Mouse (Mus musculus): ENCODE data around the gene B3gnt3. TPM values are rescaled to one million over a fixed set of nuclear protein-coding genes. Genes with fewer than 3 reads are reported as not detected.
"Not testable (repeated sequence)": the region's sequence is repeated elsewhere in the genome, so short reads cannot be mapped to it uniquely, and the experiment has no call there.

B3gnt3 gene
- polyA plus RNA-seq, 1 experiment from 2014 or later, result 0.36 TPM

GRCm38 (mm10) chr8:71709134-71709799 lies 7.7 kb upstream of the B3gnt3 start:
- peak overlapping the region; percentile 44 for H3K4me2 ChIP-seq
- H3K4me3 ChIP-seq (replicated peaks), result no peak overlapping the region
- no peak overlapping the region for H3K27ac ChIP-seq
- peaks cover 39% of the 10 kb centered on the region for H3K27me3 ChIP-seq
- peak; percentile 40 for ATAC-seq (ENCODE audit: low FRiP score)
- WGBS, result 38% methylated on average over 25 of the region's 25 CpGs
- peaks cover 9% of the 10 kb centered on the region; the same call in 1 of the 2 replicates for H3K36me3 ChIP-seq (replicated peaks)
- peaks cover 10% of the 10 kb centered on the region for H3K4me1 ChIP-seq
- no peaks in the 10 kb centered on the region for H3K9me3 ChIP-seq
- 0 out of 2 replicates have a peak overlapping the region, but pooled peaks have one; percentile 12 for H3K9ac ChIP-seq

GRCm38 (mm10) chr8:71707874-71708273 lies 6.3 kb upstream of the B3gnt3 start:
- H3K4me1 ChIP-seq, result peaks cover 10% of the 10 kb centered on the region
- WGBS, result 34% methylated on average over 8 of the region's 8 CpGs
- H3K4me2 ChIP-seq, result no peak overlapping the region
- H3K9ac ChIP-seq, result no peak overlapping the region
- H3K4me3 ChIP-seq (replicated peaks), result no peak overlapping the region
- H3K36me3 ChIP-seq (replicated peaks), result peaks cover 9% of the 10 kb centered on the region; the same call in 1 of the 2 replicates
- H3K27me3 ChIP-seq, result peaks cover 53% of the 10 kb centered on the region
- no peaks in the 10 kb centered on the region for H3K9me3 ChIP-seq
- H3K27ac ChIP-seq, result no peak overlapping the region
- no peak for ATAC-seq (ENCODE audit: low FRiP score)

- not testable (repeated sequence) for H3K4me2 ChIP-seq; H3K4me1 ChIP-seq; H3K9ac ChIP-seq; H3K9me3 ChIP-seq; H3K36me3 ChIP-seq (replicated peaks); ATAC-seq (ENCODE audit: low FRiP score); H3K27ac ChIP-seq; H3K4me3 ChIP-seq (replicated peaks)
- peaks cover 85% of the 10 kb centered on the region for H3K27me3 ChIP-seq
Observed at GRCm38 (mm10) chr8:71703400-71703799, 1.8 kb upstream of the B3gnt3 start.

- H3K27ac ChIP-seq, result no peak overlapping the region
- no peak for ATAC-seq (ENCODE audit: low FRiP score)
- H3K4me3 ChIP-seq (replicated peaks), result no peak overlapping the region
- 91% methylated on average over 3 of the region's 3 CpGs for WGBS
- no peaks in the 10 kb centered on the region for H3K36me3 ChIP-seq (replicated peaks)
- no peak overlapping the region for H3K4me2 ChIP-seq
- peaks cover 85% of the 10 kb centered on the region for H3K27me3 ChIP-seq
- H3K4me1 ChIP-seq, result 0 out of 2 replicates have a peak, but pooled peaks cover 4% of the 10 kb centered on the region
- no peak overlapping the region for H3K9ac ChIP-seq
- H3K9me3 ChIP-seq, result no peaks in the 10 kb centered on the region
Observed at GRCm38 (mm10) chr8:71702923-71703322, 1.3 kb upstream of the B3gnt3 start.

GRCm38 (mm10) chr8:71702087-71702432 lies 471 bp upstream of the B3gnt3 start:
- H3K9me3 ChIP-seq, result no peaks in the 10 kb centered on the region
- H3K9ac ChIP-seq, result no peak overlapping the region
- peaks cover 85% of the 10 kb centered on the region for H3K27me3 ChIP-seq
- no peak overlapping the region for H3K27ac ChIP-seq
- 46% methylated on average over 4 of the region's 4 CpGs for WGBS
- no peak overlapping the region for H3K4me2 ChIP-seq
- H3K36me3 ChIP-seq (replicated peaks), result no peaks in the 10 kb centered on the region
- ATAC-seq (ENCODE audit: low FRiP score), result no peak
- 0 out of 2 replicates have a peak, but pooled peaks cover 4% of the 10 kb centered on the region for H3K4me1 ChIP-seq
- no peak overlapping the region for H3K4me3 ChIP-seq (replicated peaks)

GRCm38 (mm10) chr8:71700493-71701269 lies 908 bp downstream of the B3gnt3 start:
- Histone ChIP-seq H3K36me3 (replicated peaks) (no peaks in the 10 kb centered on the region), H3K27ac (no peak overlapping the region), H3K9ac (no peak overlapping the region), H3K9me3 (no peaks in the 10 kb centered on the region), H3K27me3 (peaks cover 91% of the 10 kb centered on the region), H3K4me2 (no peak overlapping the region), H3K4me3 (replicated peaks) (no peak overlapping the region), H3K4me1 (0 out of 2 replicates have a peak, but pooled peaks cover 4% of the 10 kb centered on the region)
- WGBS, result 13% methylated on average over 29 of the region's 29 CpGs
- ATAC-seq (ENCODE audit: low FRiP score), result no peak

GRCm38 (mm10) chr8:71695456-71695855 lies 6.1 kb downstream of the B3gnt3 start:
- H3K9ac ChIP-seq; H3K4me3 ChIP-seq (replicated peaks); H3K4me2 ChIP-seq; ATAC-seq (ENCODE audit: low FRiP score); H3K9me3 ChIP-seq; H3K27ac ChIP-seq; H3K36me3 ChIP-seq (replicated peaks): not testable (repeated sequence)
- WGBS, result 62% methylated on average over 12 of the region's 12 CpGs
- Histone ChIP-seq H3K27me3 (peaks cover 93% of the 10 kb centered on the region), H3K4me1 (peaks cover 12% of the 10 kb centered on the region)

GRCm38 (mm10) chr8:71693166-71694041 lies 8.2 kb downstream of the B3gnt3 start:
- Histone ChIP-seq H3K4me1 (peaks cover 12% of the 10 kb centered on the region), H3K4me2 (peak overlapping the region; percentile 25)
- ATAC-seq (ENCODE audit: low FRiP score), result no peak

GRCm38 (mm10) chr8:71692509-71692908 lies 9.1 kb downstream of the B3gnt3 start:
- no peak overlapping the region for H3K27ac ChIP-seq
- no peak overlapping the region for H3K9ac ChIP-seq
- H3K4me3 ChIP-seq (replicated peaks), result peak overlapping the region; percentile 17
- H3K27me3 ChIP-seq, result peaks cover 95% of the 10 kb centered on the region
- no peaks in the 10 kb centered on the region for H3K9me3 ChIP-seq
- H3K4me1 ChIP-seq, result peaks cover 15% of the 10 kb centered on the region
- H3K36me3 ChIP-seq (replicated peaks), result no peaks in the 10 kb centered on the region
- 5% methylated on average over 30 of the region's 30 CpGs for WGBS
- peak overlapping the region; percentile 1; the same call in 1 of the 2 replicates for H3K4me2 ChIP-seq
- ATAC-seq (ENCODE audit: low FRiP score), result no peak

More at GRCm38 (mm10) chr8:71693166-71694041, 8.2 kb downstream of the B3gnt3 start:
- H3K9me3 ChIP-seq, result no peaks in the 10 kb centered on the region
- no peak overlapping the region for H3K27ac ChIP-seq
- H3K4me3 ChIP-seq (replicated peaks), result peak overlapping the region; percentile 17
- H3K9ac ChIP-seq, result no peak overlapping the region
- H3K36me3 ChIP-seq (replicated peaks), result no peaks in the 10 kb centered on the region
- peaks cover 94% of the 10 kb centered on the region for H3K27me3 ChIP-seq
- WGBS, result 9% methylated on average over 68 of the region's 68 CpGs

GRCm38 (mm10) chr8:71689028-71689427 lies 12.6 kb downstream of the B3gnt3 start, which contains the start of gene Insl3:
Gene Insl3, plus strand, starts transcription at chr8:71689214.
- 3% methylated on average over 33 of the region's 33 CpGs for WGBS
- no peak for ATAC-seq (ENCODE audit: low FRiP score)
- H3K4me2 ChIP-seq, result no peak within 1 kb of the TSS

GRCm38 (mm10) chr8:71687616-71688015 lies 14.0 kb downstream of the B3gnt3 start:
- no peak overlapping the region for H3K4me3 ChIP-seq (replicated peaks)
- no peak for ATAC-seq (ENCODE audit: low FRiP score)
- H3K9ac ChIP-seq, result no peak overlapping the region
- peaks cover 100% of the 10 kb centered on the region for H3K27me3 ChIP-seq
- peaks cover 20% of the 10 kb centered on the region for H3K4me1 ChIP-seq
- no peaks in the 10 kb centered on the region for H3K9me3 ChIP-seq
- H3K27ac ChIP-seq, result no peak overlapping the region
- WGBS, result 2% methylated on average over 8 of the region's 8 CpGs
- H3K4me2 ChIP-seq, result no peak overlapping the region
- no peaks in the 10 kb centered on the region for H3K36me3 ChIP-seq (replicated peaks)

More at GRCm38 (mm10) chr8:71689028-71689427, 12.6 kb downstream of the B3gnt3 start, which contains the start of gene Insl3:
- H3K36me3 ChIP-seq (replicated peaks), result no peaks in the 10 kb centered on the region
- H3K27me3 ChIP-seq, result peaks cover 100% of the 10 kb centered on the region
- H3K4me1 ChIP-seq, result peaks cover 29% of the 10 kb centered on the region
- no peak within 1 kb of the TSS for H3K9ac ChIP-seq
- no peaks in the 10 kb centered on the region for H3K9me3 ChIP-seq
- H3K27ac ChIP-seq, result no peak within 1 kb of the TSS
- no peak within 1 kb of the TSS for H3K4me3 ChIP-seq (replicated peaks)
